Mouse (Mus musculus) layer of hippocampus, adult 9-11 months (tissue): ENCODE data around the gene Per1.

ENCODE experiments used
- DNase-seq: peaks from one replicate; pipeline ENCODE4 v3.0.0; 2022

The Per1 gene

GRCm38 (mm10) chr11:69148451-69148960, 53.5 kb downstream of the Per1 start:
- DNase-seq: no peak

- no peak for DNase-seq
Observed at GRCm38 (mm10) chr11:69149728-69150127, 54.7 kb downstream of the Per1 start.

- no peak for DNase-seq
Observed at GRCm38 (mm10) chr11:69150444-69150843, 55.4 kb downstream of the Per1 start.

- DNase-seq: no peak
Observed at GRCm38 (mm10) chr11:69151004-69151403, 56.0 kb downstream of the Per1 start.

GRCm38 (mm10) chr11:69153831-69154230, 58.8 kb downstream of the Per1 start:
- DNase-seq: no peak

GRCm38 (mm10) chr11:69155351-69155750, 60.3 kb downstream of the Per1 start:
- DNase-seq: no peak

GRCm38 (mm10) chr11:69156800-69157199, 61.8 kb downstream of the Per1 start, which contains the start of gene Alox12b:
Gene Alox12b (plus strand): TSS chr11:69156989.
- DNase-seq: no peak
